Mouse (Mus musculus) ES-Bruce4 (cell line): ENCODE data around the gene Rgcc.

ENCODE experiments used
- CTCF ChIP-seq: IDR thresholded peaks from one replicate; pipeline ENCODE4 v1.8.1; 2011; ENCODE audit warnings: low read depth, low read length
- POLR2A ChIP-seq: IDR thresholded peaks from one replicate; pipeline ENCODE4 v1.8.1; 2011; ENCODE audit warnings: low read length; ENCODE audit not compliant: insufficient read depth

- TF ChIP-seq CTCF (no peak), POLR2A (no peak)
Observed at GRCm38 (mm10) chr14:79299796-79300195, 1.6 kb downstream of the Rgcc start.
